Mouse (Mus musculus) thymus, postnatal 0 days (tissue): ENCODE measurements around the gene Scgb3a1. TPM values are rescaled to one million over a fixed set of nuclear protein-coding genes. Genes with fewer than 3 reads are reported as not detected.

Experiments used
- polyA plus RNA-seq: library from polyadenylated mRNA; unstranded; fragments of >200 nt; fragmentation: Nextera tagmentation; extraction: Ambion mirVana; gene quantifications from 2 replicates; pipeline ENCODE4 v1.2.1, GENCODE M21; 2015

The Scgb3a1 gene
- polyA plus RNA-seq, 1 experiment from 2014 or later: 2.5 TPM

Other genes starting within 250 kb of the Scgb3a1 start
- not detected in 2 replicates for gene Olfr1389, start 240.5 kb upstream of the Scgb3a1 start, polyA plus RNA-seq
- gene Olfr1388, start 227.0 kb upstream of the Scgb3a1 start, polyA plus RNA-seq: 0.04 and 0.05 TPM in 2 replicates
- gene Olfr1387, start 208.3 kb upstream of the Scgb3a1 start, polyA plus RNA-seq: not detected in 2 replicates
- gene Olfr1386, start 198.6 kb upstream of the Scgb3a1 start, polyA plus RNA-seq: not detected in 2 replicates
- gene Olfr1385, start 174.5 kb upstream of the Scgb3a1 start, polyA plus RNA-seq: not detected in 2 replicates
- gene Olfr1384, start 156.9 kb upstream of the Scgb3a1 start, polyA plus RNA-seq: not detected in 2 replicates
- gene Olfr1383, start 144.0 kb upstream of the Scgb3a1 start, polyA plus RNA-seq: not detected in 2 replicates
- not detected in 2 replicates for gene Olfr1382, start 135.4 kb upstream of the Scgb3a1 start, polyA plus RNA-seq
- not detected in 2 replicates for gene Olfr1381, start 120.2 kb upstream of the Scgb3a1 start, polyA plus RNA-seq
- not detected in 2 replicates for gene Olfr1380, start 106.7 kb upstream of the Scgb3a1 start, polyA plus RNA-seq
- gene Flt4, start 54.3 kb upstream of the Scgb3a1 start, polyA plus RNA-seq: 0.31 and 0.35 TPM in 2 replicates
- gene Cnot6, start 49.1 kb downstream of the Scgb3a1 start, polyA plus RNA-seq: 84.6 and 112 TPM in 2 replicates
- gene Gfpt2, start 130.6 kb downstream of the Scgb3a1 start, polyA plus RNA-seq: 3.2 and 3.4 TPM in 2 replicates
- gene Mapk9, start 183.1 kb downstream of the Scgb3a1 start, polyA plus RNA-seq: 42.0 and 44.5 TPM in 2 replicates
- 0.08 and 0.21 TPM in 2 replicates for gene Rasgef1c, start 238.2 kb downstream of the Scgb3a1 start, polyA plus RNA-seq